Mouse (Mus musculus): ENCODE results near the gene Ski.

DNA sequence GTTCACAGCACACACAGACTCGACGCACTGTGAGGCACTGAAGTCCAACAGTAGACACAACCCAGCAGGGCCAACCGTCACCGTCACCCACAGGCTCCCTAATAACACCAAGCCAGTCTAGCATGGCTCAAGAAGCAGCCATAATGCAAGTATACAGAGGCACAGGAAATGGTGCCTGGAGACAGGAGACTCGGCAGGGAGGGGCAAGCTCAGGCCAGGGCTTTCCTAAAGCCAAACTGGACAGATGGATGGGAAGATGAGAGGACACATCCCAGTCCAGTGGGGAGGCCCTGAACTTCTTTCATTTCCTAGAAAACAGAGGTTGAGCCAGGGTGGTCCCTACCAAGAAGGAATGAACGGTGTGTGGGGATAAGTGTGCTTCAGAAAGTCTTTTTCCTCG is 13.8 kb downstream of the Ski start:
- TF ChIP-seq CTCF (IDR thresholded peaks at IDR 0.05; ENCODE audit: low read depth) (no peak), EP300 (IDR thresholded peaks at IDR 0.05; ENCODE audit: low read depth) (no peak)

Data from liver, embryonic 14.5 days (tissue).